Mouse (Mus musculus) T-helper 17 cell (primary cell): Measurements from ENCODE around the gene Depdc7.

ENCODE experiments used
- in situ Hi-C, 2 experiments: fragments of 300-600 bp; cut with MboI, MseI; formaldehyde crosslinking; loops; 1 replicate in 1 of 2; 2 replicates in 1 of 2; pipeline ENCODE4 v1.15.1; 2025; ENCODE audit warnings: high pct_unique_total_duplicates in 2 of 2

The Depdc7 gene

GRCm38 (mm10) chr2:104716279-104716678, 26.4 kb downstream of the Depdc7 start, which contains the start of gene Pin1rt1:
Gene Pin1rt1 (minus strand): TSS chr2:104716379.
- in situ Hi-C loops = loop anchor here in 1 of 2 experiments (5.0 kb wide), 1 partner anchor 56 kb away; no protein-coding TSS in a partner anchor

GRCm38 (mm10) chr2:104714254-104714691, 28.4 kb downstream of the Depdc7 start:
- in situ Hi-C loops = no loop called here

GRCm38 (mm10) chr2:104712486-104712809, 30.2 kb downstream of the Depdc7 start:
- in situ Hi-C loops = no loop called here

GRCm38 (mm10) chr2:104711585-104712485, 30.8 kb downstream of the Depdc7 start, which contains the start of gene Tcp11l1:
Gene Tcp11l1 (minus strand): TSS chr2:104712169.
- in situ Hi-C loops = no loop called here

DNA sequence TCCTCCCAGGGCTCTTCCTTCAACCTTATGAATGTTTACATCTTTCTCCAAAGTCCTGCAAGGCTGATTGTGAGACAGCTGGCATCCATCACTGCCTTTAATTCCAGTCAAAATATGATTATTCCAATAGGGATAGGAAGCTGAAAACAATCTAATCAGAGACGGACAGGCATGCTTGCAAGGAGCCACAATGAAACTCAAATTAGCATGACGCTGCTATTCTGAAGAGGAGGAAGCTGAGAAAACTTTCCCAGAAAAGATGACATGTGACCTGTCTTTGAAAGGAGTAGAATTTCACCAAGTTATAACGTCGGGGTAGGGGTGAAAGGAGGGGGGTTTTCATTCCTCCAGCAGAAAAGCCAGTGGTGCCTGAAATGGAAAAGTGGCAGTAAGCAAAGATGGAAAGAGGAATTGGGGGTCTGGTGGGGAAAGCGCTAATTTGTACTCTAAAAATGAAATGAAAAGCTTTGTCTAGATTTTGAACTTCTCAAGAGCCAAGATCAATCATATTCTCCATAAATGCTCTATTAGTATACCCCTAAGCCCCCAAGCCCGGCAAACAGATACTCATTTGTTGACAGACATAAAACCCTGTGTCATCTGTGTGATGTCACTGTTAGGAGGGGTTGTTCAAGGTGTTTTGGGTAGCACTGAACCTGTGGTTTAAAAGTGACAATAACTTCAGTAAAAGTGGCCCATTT, 31.9 kb downstream of the Depdc7 start:
- in situ Hi-C loops = no loop called here

DNA sequence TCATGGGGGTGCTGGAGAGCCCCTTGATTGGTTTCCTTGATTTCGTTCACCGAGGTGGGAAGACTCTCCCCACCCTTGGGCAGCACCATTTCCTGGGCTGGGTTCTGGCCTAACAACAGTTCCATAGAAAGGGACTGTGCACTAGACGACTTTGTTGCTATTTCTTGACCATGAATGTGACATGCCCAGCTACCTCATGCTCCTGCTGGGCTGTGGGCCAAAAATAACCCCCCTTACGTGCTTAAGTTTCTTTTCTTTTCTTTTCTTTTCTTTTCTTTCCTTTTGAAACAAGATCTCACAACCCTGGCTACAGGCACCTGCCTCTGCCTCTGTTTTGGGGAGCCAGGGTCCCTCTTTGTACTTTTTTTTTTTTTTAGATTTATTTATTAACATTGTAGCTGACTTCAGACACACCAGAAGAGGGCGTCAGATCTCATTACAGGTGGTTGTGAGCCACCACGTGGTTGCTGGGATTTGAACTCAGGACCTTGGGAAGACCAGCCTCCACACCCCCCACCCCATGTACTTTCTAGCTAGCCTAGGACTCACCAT, 32.8 kb downstream of the Depdc7 start:
- in situ Hi-C loops = no loop called here

DNA sequence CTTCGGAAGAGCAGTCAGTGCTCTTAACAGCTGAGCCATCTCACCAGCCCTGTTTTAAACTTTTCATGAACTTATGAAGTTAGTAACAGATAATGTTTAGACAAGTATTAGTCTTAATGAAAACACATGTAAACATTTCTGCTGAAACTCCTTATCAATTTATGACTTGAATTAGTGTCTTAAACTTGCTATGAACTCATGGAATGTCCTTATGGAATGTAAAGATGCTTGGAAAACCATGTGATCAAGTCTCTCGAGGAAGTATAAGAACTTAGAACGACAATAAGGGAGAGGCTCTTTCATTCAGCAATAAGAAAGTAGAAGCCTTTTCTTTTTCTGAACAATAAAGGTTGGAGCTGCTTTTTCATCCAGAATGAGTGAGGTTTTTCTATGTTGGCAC, 38.3 kb downstream of the Depdc7 start:
- in situ Hi-C loops = no loop called here

- in situ Hi-C loops = no loop called here
Measured at GRCm38 (mm10) chr2:104703158-104703557, 39.5 kb downstream of the Depdc7 start.

DNA sequence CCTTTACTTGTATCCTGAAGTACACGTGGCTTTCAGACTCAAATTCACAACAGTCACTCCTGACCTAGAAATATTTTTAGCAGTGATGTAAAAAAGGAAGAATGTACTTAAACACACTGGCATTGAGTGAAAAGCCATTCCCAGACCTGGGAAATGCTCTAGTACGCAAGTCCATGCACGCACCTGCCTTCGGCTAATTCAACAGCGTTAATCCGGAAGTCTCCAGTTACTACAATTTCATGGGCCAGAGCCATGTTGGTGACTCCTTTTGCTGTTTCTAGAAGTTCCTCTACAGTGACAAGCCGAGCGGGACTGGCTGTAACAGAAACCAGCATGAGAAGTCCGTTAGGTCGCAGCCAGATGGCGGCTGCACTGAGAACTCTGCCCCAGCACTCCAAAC, 43.0 kb downstream of the Depdc7 start:
- in situ Hi-C loops = no loop called here

- in situ Hi-C loops = no loop called here
Measured at GRCm38 (mm10) chr2:104692551-104692950, 50.1 kb downstream of the Depdc7 start.

DNA sequence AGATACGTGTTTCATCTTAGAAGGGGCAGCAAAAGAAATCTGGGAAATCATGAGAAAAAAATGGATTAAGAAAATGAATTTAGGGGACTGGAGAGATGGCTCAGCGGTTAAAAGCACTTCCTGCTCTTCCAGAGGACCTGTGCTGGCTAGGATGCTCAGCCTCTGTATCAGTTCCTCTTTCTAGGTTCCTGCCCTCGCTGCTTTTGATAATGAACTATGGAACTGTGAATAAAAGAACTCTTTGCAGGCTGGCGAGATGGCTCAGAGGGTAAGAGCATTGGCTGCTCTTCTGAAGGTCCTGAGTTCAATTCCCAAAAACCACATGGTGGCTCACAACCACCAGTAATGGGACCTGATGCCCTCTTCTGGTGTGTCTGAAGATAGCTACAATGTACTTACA, 52.0 kb downstream of the Depdc7 start:
- in situ Hi-C loops = no loop called here

DNA sequence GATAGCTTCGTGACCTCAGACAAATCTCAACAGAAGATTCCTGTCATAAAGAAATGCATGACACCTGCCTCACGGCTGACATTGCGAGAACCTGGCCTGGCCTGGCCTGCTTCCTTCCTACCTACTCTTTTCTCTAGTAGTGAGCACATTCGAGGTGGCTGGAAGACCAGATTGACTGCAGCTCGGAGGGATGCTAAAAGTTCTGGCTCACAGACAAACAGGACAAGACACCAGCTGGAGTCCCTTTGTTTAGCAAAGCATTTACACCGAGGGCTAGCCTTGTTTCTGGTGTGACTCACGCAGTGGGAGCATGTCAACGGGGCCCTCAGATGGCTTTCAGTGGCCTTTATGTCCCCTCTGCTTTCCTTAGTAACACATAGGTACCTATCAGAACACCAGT, 54.0 kb downstream of the Depdc7 start:
- in situ Hi-C loops = loop anchor here in 1 of 2 experiments (5.0 kb wide), 1 partner anchor 64 kb away; no protein-coding TSS in a partner anchor

- in situ Hi-C loops = loop anchor here in 1 of 2 experiments (5.0 kb wide), 1 partner anchor 64 kb away; no protein-coding TSS in a partner anchor
Measured at GRCm38 (mm10) chr2:104688321-104688720, 54.4 kb downstream of the Depdc7 start.

DNA sequence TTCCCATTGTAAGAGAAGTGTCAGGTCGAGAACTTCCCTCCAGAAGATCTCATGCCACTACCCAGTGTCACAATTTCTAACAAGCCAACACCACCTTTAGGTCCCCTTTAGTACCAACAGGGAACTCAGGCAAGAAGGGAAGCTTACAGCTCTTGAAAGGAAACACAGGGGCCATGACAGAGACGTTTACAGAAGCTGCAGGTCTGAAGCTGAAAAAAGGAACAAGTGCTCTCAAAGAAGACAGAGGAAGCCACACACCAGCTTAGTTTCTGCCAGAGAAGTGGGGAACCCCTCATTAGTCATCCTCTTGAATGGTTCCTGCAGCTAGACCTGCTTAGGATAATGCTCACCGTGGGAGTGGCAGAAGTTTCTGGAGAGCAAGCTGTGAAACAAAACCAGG, 55.4 kb downstream of the Depdc7 start:
- in situ Hi-C loops = loop anchor here in 1 of 2 experiments (5.0 kb wide), 1 partner anchor 65 kb away; no protein-coding TSS in a partner anchor

GRCm38 (mm10) chr2:104685418-104685817, 57.3 kb downstream of the Depdc7 start:
- in situ Hi-C loops = loop anchor here in 1 of 2 experiments (5.0 kb wide), 1 partner anchor 67 kb away; no protein-coding TSS in a partner anchor

GRCm38 (mm10) chr2:104684771-104685170, 57.9 kb downstream of the Depdc7 start:
- in situ Hi-C loops = loop anchor here in 1 of 2 experiments (5.0 kb wide), 1 partner anchor 68 kb away; no protein-coding TSS in a partner anchor

DNA sequence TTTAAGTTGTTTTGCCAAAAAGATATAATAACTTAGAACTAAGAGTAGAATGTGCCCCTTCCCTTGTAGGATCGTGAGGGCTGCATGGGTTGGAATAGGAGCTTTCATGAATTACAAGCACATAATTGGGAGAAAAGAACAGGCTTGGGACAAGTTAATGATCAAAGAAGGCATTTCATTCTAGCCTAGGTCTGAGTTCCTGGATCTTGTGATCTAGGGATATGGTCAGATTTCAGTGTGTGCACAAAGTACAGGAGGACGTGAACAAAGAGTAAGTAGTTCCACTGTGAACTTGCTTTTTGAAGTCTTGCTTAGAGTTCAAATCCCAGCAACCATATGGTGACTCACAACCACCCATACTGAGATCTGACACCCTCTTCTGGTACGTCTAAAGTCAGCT, 65.4 kb downstream of the Depdc7 start:
- in situ Hi-C loops = no loop called here
